Mouse (Mus musculus): ENCODE results near the gene Lzic.

- TF ChIP-seq CTCF (IDR thresholded peaks at IDR 0.05; ENCODE audit: low read depth, low read length) = no peak
- no peak for TF ChIP-seq POLR2A (IDR thresholded peaks at IDR 0.05; ENCODE audit: extremely low read depth, insufficient read depth, low read length)
Measured at GRCm38 (mm10) chr4:149442436-149442835, 42.6 kb upstream of the Lzic start.

Data from liver, adult 2 months (tissue).